Mouse (Mus musculus) stomach, postnatal 0 days (tissue): ENCODE data around the gene Plbd2. TPM values are rescaled to one million over a fixed set of nuclear protein-coding genes. Genes with fewer than 3 reads are reported as not detected.

Experiments
- ATAC-seq: fragments of 200-750 bp; cut with Nextera tagmentation; 2 replicates; pipeline ENCODE4 v1.8.0; 2017; ENCODE audit not compliant: low FRiP score, low TSS enrichment
- DNase-seq: peaks from one replicate; pipeline ENCODE4 v3.0.0-alpha.2; 2016; ENCODE audit warnings: low spot score
- H3K27ac ChIP-seq: fragments of 300-500 bp; sonication (generic); replicated peaks from 2 replicates; pipeline ENCODE4 v1.5.1; 2014; ENCODE audit warnings: mild to moderate bottlenecking, control low read depth
- H3K27me3 ChIP-seq: fragments of 300-500 bp; sonication (generic); 2 replicates; pipeline ENCODE4 v1.6.1; 2014; ENCODE audit warnings: low read length; ENCODE audit not compliant: control insufficient read depth, insufficient read depth
- H3K36me3 ChIP-seq: fragments of 300-500 bp; sonication (generic); 2 replicates; pipeline ENCODE4 v1.6.1; 2014; ENCODE audit warnings: low read length, mixed read lengths; ENCODE audit not compliant: control insufficient read depth, insufficient read depth
- H3K4me1 ChIP-seq: fragments of 300-500 bp; sonication (generic); replicated peaks from 2 replicates; pipeline ENCODE4 v1.6.1; 2014; ENCODE audit warnings: antibody characterized with exemption; ENCODE audit not compliant: control insufficient read depth, insufficient read depth
- H3K4me2 ChIP-seq: fragments of 300-500 bp; sonication (generic); replicated peaks from 2 replicates; pipeline ENCODE4 v1.6.1; 2014; ENCODE audit warnings: low read depth, mild to moderate bottlenecking, control low read depth, moderate library complexity
- H3K4me3 ChIP-seq: fragments of 300-500 bp; sonication (generic); 2 replicates; pipeline ENCODE4 v1.5.1; 2014; ENCODE audit warnings: low read depth, low read length, control low read depth
- H3K9ac ChIP-seq: fragments of 300-500 bp; sonication (generic); 2 replicates; pipeline ENCODE4 v1.6.1; 2014; ENCODE audit warnings: mild to moderate bottlenecking, low read length, control low read depth, mixed read lengths
- H3K9me3 ChIP-seq: fragments of 300-500 bp; sonication (generic); 2 replicates; pipeline ENCODE4 v1.6.1; 2016; ENCODE audit warnings: low read length; ENCODE audit not compliant: control insufficient read depth
- CTCF ChIP-seq: IDR thresholded peaks from 2 replicates; pipeline ENCODE4 v1.5.1; 2016; ENCODE audit warnings: antibody characterized with exemption, low read depth, mild to moderate bottlenecking, moderate library complexity
- EP300 ChIP-seq: optimal IDR thresholded peaks from 2 replicates; pipeline ENCODE3; 2016; ENCODE audit warnings: antibody characterized with exemption
- WGBS: fragments of 180-500 bp; shearing (Covaris S2); extraction: QIAGEN DNeasy Blood & Tissue Kit; methylation state at CpG from one replicate; pipeline ENCODE4 v1.1.7; 2014; 5-methylcytosine and 5-hydroxymethylcytosine counted together
- polyA plus RNA-seq: library from polyadenylated mRNA; unstranded; fragments of >200 nt; fragmentation: Nextera tagmentation; extraction: Ambion mirVana; gene quantifications from 2 replicates; pipeline ENCODE4 v1.2.1, GENCODE M21; 2015

Plbd2 gene
- polyA plus RNA-seq = 42.6 and 45.9 TPM in 2 replicates

- H3K4me2 ChIP-seq = peak within 1 kb of the TSS; percentile 98
- DNase-seq = peak; percentile 96
- WGBS = under 1% methylated on average over 42 of the region's 55 CpGs
- no peaks in the 10 kb centered on the region for H3K36me3 ChIP-seq
- H3K9ac ChIP-seq = peak within 1 kb of the TSS; percentile 90
- H3K4me3 ChIP-seq = peak within 1 kb of the TSS; percentile 90
- no peaks in the 10 kb centered on the region for H3K27me3 ChIP-seq
- H3K9me3 ChIP-seq = no peaks in the 10 kb centered on the region
- 0 out of 2 replicates have a peak, but pooled peaks cover 6% of the 10 kb centered on the region for H3K4me1 ChIP-seq
- no peak within 1 kb of the TSS; the same call in 1 of the 2 replicates for H3K27ac ChIP-seq
- peak; percentile 72 for ATAC-seq
- TF ChIP-seq EP300 (no peak), CTCF (no peak)
These were observed at the start of gene Plbd2 for GRCm38 (mm10) chr5:120503144-120503795. Plbd2 (minus strand) TSS chr5:120503625.

- no peaks in the 10 kb centered on the region for H3K4me1 ChIP-seq
- no peak for TF ChIP-seq CTCF
- TF ChIP-seq EP300 = no peak
- no peak overlapping the region for H3K4me2 ChIP-seq
- peaks cover 22% of the 10 kb centered on the region for H3K36me3 ChIP-seq
- no peak for DNase-seq
- no peak overlapping the region for H3K9ac ChIP-seq
- no peaks in the 10 kb centered on the region for H3K27me3 ChIP-seq
- no peak overlapping the region for H3K27ac ChIP-seq
- 94% methylated on average over 5 of the region's 5 CpGs for WGBS
- no peak for ATAC-seq
- no peak overlapping the region for H3K4me3 ChIP-seq
- H3K9me3 ChIP-seq = no peaks in the 10 kb centered on the region
These were observed 47.2 kb upstream of the Plbd2 start for GRCm38 (mm10) chr5:120550673-120551072.

GRCm38 (mm10) chr5:120550137-120550536 lies 46.7 kb upstream of the Plbd2 start:
- ATAC-seq (peak; percentile 69), DNase-seq (peak; percentile 53)
- no peaks in the 10 kb centered on the region for H3K9me3 ChIP-seq
- WGBS = 73% methylated on average over 5 of the region's 5 CpGs
- H3K27me3 ChIP-seq = no peaks in the 10 kb centered on the region
- no peak overlapping the region for H3K4me2 ChIP-seq
- peaks cover 20% of the 10 kb centered on the region for H3K36me3 ChIP-seq
- H3K4me1 ChIP-seq = no peaks in the 10 kb centered on the region
- no peak overlapping the region for H3K27ac ChIP-seq
- no peak overlapping the region for H3K9ac ChIP-seq
- H3K4me3 ChIP-seq = no peak overlapping the region
- TF ChIP-seq CTCF = no peak
- no peak for TF ChIP-seq EP300

- no peak overlapping the region for H3K4me2 ChIP-seq
- H3K36me3 ChIP-seq = peaks cover 16% of the 10 kb centered on the region
These were observed 44.9 kb upstream of the Plbd2 start for GRCm38 (mm10) chr5:120548236-120548850.

GRCm38 (mm10) chr5:120536632-120537031 lies 33.2 kb upstream of the Plbd2 start:
- Histone ChIP-seq H3K27me3 (no peaks in the 10 kb centered on the region), H3K9ac (no peak overlapping the region), H3K36me3 (peaks cover 12% of the 10 kb centered on the region), H3K4me2 (no peak overlapping the region), H3K9me3 (no peaks in the 10 kb centered on the region), H3K4me3 (no peak overlapping the region), H3K4me1 (no peaks in the 10 kb centered on the region), H3K27ac (no peak overlapping the region)
- ATAC-seq (no peak), DNase-seq (no peak)
- 72% methylated on average over 5 of the region's 5 CpGs for WGBS
- TF ChIP-seq EP300 (no peak), CTCF (no peak)

More at GRCm38 (mm10) chr5:120548236-120548850, 44.9 kb upstream of the Plbd2 start:
- Histone ChIP-seq H3K27me3 (no peaks in the 10 kb centered on the region), H3K27ac (no peak overlapping the region), H3K9me3 (no peaks in the 10 kb centered on the region), H3K4me1 (no peaks in the 10 kb centered on the region), H3K9ac (no peak overlapping the region), H3K4me3 (no peak overlapping the region)
- ATAC-seq = 0 out of 2 replicates have a peak, but pooled peaks have one; percentile 27
- no peak for DNase-seq
- WGBS = 68% methylated on average over 11 of the region's 11 CpGs
- TF ChIP-seq CTCF (no peak), EP300 (no peak)

- no peak for ATAC-seq
- Histone ChIP-seq H3K27me3 (no peaks in the 10 kb centered on the region), H3K9me3 (no peaks in the 10 kb centered on the region), H3K9ac (no peak overlapping the region), H3K4me3 (no peak overlapping the region), H3K27ac (no peak overlapping the region), H3K4me1 (no peaks in the 10 kb centered on the region), H3K36me3 (peaks cover 12% of the 10 kb centered on the region), H3K4me2 (no peak overlapping the region)
- DNase-seq = no peak
- 68% methylated on average over 13 of the region's 13 CpGs for WGBS
- no peak for TF ChIP-seq EP300
- TF ChIP-seq CTCF = no peak
These were observed 32.6 kb upstream of the Plbd2 start for GRCm38 (mm10) chr5:120536046-120536445.
